Mouse (Mus musculus) kidney, postnatal 0 days (tissue): ENCODE results near the gene Ppfibp1. TPM values are rescaled to one million over a fixed set of nuclear protein-coding genes. Genes with fewer than 3 reads are reported as not detected.

Experiments
- ATAC-seq: fragments of 200-750 bp; cut with Nextera tagmentation; replicated peaks from 2 replicates; pipeline ENCODE4 v1.8.0; 2017; ENCODE audit warnings: low read depth, moderate number of reproducible peaks, moderate TSS enrichment, moderate library complexity; ENCODE audit not compliant: low FRiP score
- DNase-seq: peaks from one replicate; pipeline ENCODE4 v3.0.0-alpha.2; 2016; ENCODE audit warnings: low spot score
- H3K27ac ChIP-seq: fragments of 300-500 bp; sonication (generic); 2 replicates; pipeline ENCODE4 v1.5.1; 2014; ENCODE audit warnings: mild to moderate bottlenecking
- H3K27me3 ChIP-seq: fragments of 300-500 bp; sonication (generic); 2 replicates; pipeline ENCODE4 v1.6.1; 2014; ENCODE audit warnings: low read length, mixed read lengths; ENCODE audit not compliant: insufficient read depth
- H3K36me3 ChIP-seq: fragments of 300-500 bp; sonication (generic); 2 replicates; pipeline ENCODE4 v1.6.1; 2014; ENCODE audit warnings: low read length, mixed read lengths; ENCODE audit not compliant: insufficient read depth
- H3K4me1 ChIP-seq: fragments of 300-500 bp; sonication (generic); replicated peaks from 2 replicates; pipeline ENCODE4 v1.6.1; 2014; ENCODE audit warnings: antibody characterized with exemption, low read length, mixed read lengths; ENCODE audit not compliant: insufficient read depth
- H3K4me2 ChIP-seq: fragments of 300-500 bp; sonication (generic); 2 replicates; pipeline ENCODE4 v1.6.1; 2014; ENCODE audit warnings: mild to moderate bottlenecking, low read length, moderate library complexity, mixed read lengths
- H3K4me3 ChIP-seq: fragments of 300-500 bp; sonication (generic); replicated peaks from 2 replicates; pipeline ENCODE4 v1.5.1; 2014; ENCODE audit warnings: low read depth, low read length
- H3K9ac ChIP-seq: fragments of 300-500 bp; sonication (generic); 2 replicates; pipeline ENCODE4 v1.6.1; 2014; ENCODE audit warnings: low read depth, low read length
- H3K9me3 ChIP-seq: fragments of 300-500 bp; sonication (generic); replicated peaks from 2 replicates; pipeline ENCODE4 v1.6.1; 2016; ENCODE audit warnings: low read length, inconsistent platforms, mixed read lengths
- CTCF ChIP-seq: IDR thresholded peaks from 2 replicates; pipeline ENCODE4 v1.5.1; 2016; ENCODE audit warnings: antibody characterized with exemption, low read depth, mild to moderate bottlenecking, moderate library complexity
- WGBS: fragments of 180-500 bp; shearing (Covaris S2); extraction: QIAGEN DNeasy Blood & Tissue Kit; methylation state at CpG from one replicate; pipeline ENCODE4 v1.1.7; 2014; 5-methylcytosine and 5-hydroxymethylcytosine counted together
- polyA plus RNA-seq: library from polyadenylated mRNA; unstranded; fragments of >200 nt; fragmentation: Nextera tagmentation; extraction: Ambion mirVana; gene quantifications from 2 replicates; pipeline ENCODE4 v1.2.1, GENCODE M21; 2015

Gene Ppfibp1
- polyA plus RNA-seq, 1 experiment from 2014 or later: 55.9 TPM

DNA sequence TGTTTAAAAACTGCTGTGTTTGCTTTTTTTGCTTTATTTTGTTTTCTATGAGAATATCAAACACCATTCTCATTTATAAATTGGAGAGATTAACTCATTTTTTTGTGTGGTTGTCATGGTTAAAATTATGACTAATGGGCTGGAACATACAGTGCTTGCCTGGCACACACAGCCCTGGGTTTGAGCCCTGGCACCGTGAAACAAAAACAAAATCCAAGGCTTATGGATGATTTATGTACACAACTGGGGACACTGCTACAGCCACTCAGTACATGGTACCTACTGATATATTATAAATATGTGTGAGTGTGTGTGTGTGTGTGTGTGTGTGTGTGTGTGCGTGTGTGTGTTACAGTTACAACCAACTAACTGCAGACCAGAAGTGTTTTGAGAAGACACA lies 85.1 kb downstream of the Ppfibp1 start:
- no peaks in the 10 kb centered on the region for H3K4me1 ChIP-seq
- ATAC-seq: no peak

GRCm38 (mm10) chr6:146973830-146974229 lies 85.5 kb downstream of the Ppfibp1 start:
- TF ChIP-seq CTCF: no peak
- peaks cover 9% of the 10 kb centered on the region; the same call in 1 of the 2 replicates for H3K36me3 ChIP-seq
- H3K27ac ChIP-seq: no peak overlapping the region
- no peaks in the 10 kb centered on the region for H3K27me3 ChIP-seq
- H3K9me3 ChIP-seq: no peaks in the 10 kb centered on the region
- DNase-seq (no peak), ATAC-seq (no peak)
- no peak overlapping the region for H3K4me3 ChIP-seq
- no peak overlapping the region for H3K4me2 ChIP-seq
- no peak overlapping the region for H3K9ac ChIP-seq
- H3K4me1 ChIP-seq: no peaks in the 10 kb centered on the region

More for the DNA sequence above, 85.1 kb downstream of the Ppfibp1 start:
- no peak overlapping the region for H3K27ac ChIP-seq
- no peak for TF ChIP-seq CTCF
- DNase-seq: no peak
- peaks cover 9% of the 10 kb centered on the region; the same call in 1 of the 2 replicates for H3K36me3 ChIP-seq
- no peaks in the 10 kb centered on the region for H3K27me3 ChIP-seq
- no peaks in the 10 kb centered on the region for H3K9me3 ChIP-seq
- H3K9ac ChIP-seq: no peak overlapping the region
- no peak overlapping the region for H3K4me3 ChIP-seq
- no peak overlapping the region for H3K4me2 ChIP-seq
- WGBS: 58% methylated on average over 2 of the region's 2 CpGs

- no peak for ATAC-seq
- no peaks in the 10 kb centered on the region for H3K27me3 ChIP-seq
- H3K27ac ChIP-seq: no peak overlapping the region
- H3K36me3 ChIP-seq: peaks cover 14% of the 10 kb centered on the region; the same call in 1 of the 2 replicates
- TF ChIP-seq CTCF: no peak
- H3K9me3 ChIP-seq: no peaks in the 10 kb centered on the region
- 0 out of 2 replicates have a peak, but pooled peaks cover 11% of the 10 kb centered on the region for H3K4me1 ChIP-seq
- 88% methylated on average over 8 of the region's 8 CpGs for WGBS
- H3K4me2 ChIP-seq: no peak overlapping the region
- H3K9ac ChIP-seq: no peak overlapping the region
- no peak overlapping the region for H3K4me3 ChIP-seq
- DNase-seq: no peak
Measured at GRCm38 (mm10) chr6:146976446-146976845, 88.2 kb downstream of the Ppfibp1 start.

DNA sequence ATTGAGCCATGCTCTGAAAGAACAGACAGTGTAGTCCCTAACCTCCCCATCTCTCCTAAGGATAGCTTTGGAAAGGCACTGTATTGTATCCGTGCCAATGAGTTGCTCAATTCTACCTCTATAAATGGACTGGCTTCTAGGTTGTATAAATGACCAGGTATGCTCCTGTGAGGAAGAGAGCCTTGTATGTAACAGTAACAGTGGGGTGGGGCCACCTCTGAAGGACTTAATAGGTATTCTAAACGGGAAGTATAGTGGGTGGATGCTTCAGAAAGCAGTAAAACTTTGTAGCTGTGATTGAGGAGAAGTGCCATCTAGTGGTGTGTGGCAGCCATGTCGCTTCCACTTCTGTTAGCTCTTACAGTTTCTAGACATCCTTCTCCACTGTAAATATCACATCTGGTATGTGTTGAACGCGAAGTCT lies 90.4 kb downstream of the Ppfibp1 start:
- H3K36me3 ChIP-seq: peaks cover 15% of the 10 kb centered on the region; the same call in 1 of the 2 replicates
- H3K4me3 ChIP-seq: no peak overlapping the region
- peak; percentile 71 for TF ChIP-seq CTCF
- H3K9ac ChIP-seq: no peak overlapping the region
- peak; percentile 19; the same call in 1 of the 2 replicates for ATAC-seq
- 0 out of 2 replicates have a peak, but pooled peaks cover 11% of the 10 kb centered on the region for H3K4me1 ChIP-seq
- H3K9me3 ChIP-seq: no peaks in the 10 kb centered on the region
- H3K27ac ChIP-seq: peak overlapping the region; percentile 82; the same call in 1 of the 2 replicates
- no peaks in the 10 kb centered on the region for H3K27me3 ChIP-seq
- peak; percentile 66 for DNase-seq
- WGBS: 51% methylated on average over 5 of the region's 5 CpGs
- H3K4me2 ChIP-seq: no peak overlapping the region

- H3K36me3 ChIP-seq: peaks cover 15% of the 10 kb centered on the region; the same call in 1 of the 2 replicates
- H3K4me1 ChIP-seq: 0 out of 2 replicates have a peak, but pooled peaks cover 11% of the 10 kb centered on the region
- peak overlapping the region; percentile 82 for H3K27ac ChIP-seq
- no peaks in the 10 kb centered on the region for H3K9me3 ChIP-seq
- H3K9ac ChIP-seq: no peak overlapping the region; the same call in 1 of the 2 replicates
- DNase-seq: peak; percentile 52
- H3K27me3 ChIP-seq: no peaks in the 10 kb centered on the region
- no peak for TF ChIP-seq CTCF
- 0 out of 2 replicates have a peak overlapping the region, but pooled peaks have one; percentile 25 for H3K4me2 ChIP-seq
- peak; percentile 70 for ATAC-seq
- no peak overlapping the region for H3K4me3 ChIP-seq
- 65% methylated on average over 1 of the region's 1 CpGs for WGBS
Measured at GRCm38 (mm10) chr6:146979115-146979744, 90.9 kb downstream of the Ppfibp1 start.

GRCm38 (mm10) chr6:146979953-146980352 lies 91.7 kb downstream of the Ppfibp1 start:
- H3K9ac ChIP-seq: no peak overlapping the region; the same call in 1 of the 2 replicates
- H3K36me3 ChIP-seq: peaks cover 15% of the 10 kb centered on the region; the same call in 1 of the 2 replicates
- no peaks in the 10 kb centered on the region for H3K27me3 ChIP-seq
- peak overlapping the region; percentile 82 for H3K27ac ChIP-seq
- H3K9me3 ChIP-seq: no peaks in the 10 kb centered on the region
- no peak for TF ChIP-seq CTCF
- H3K4me2 ChIP-seq: peak overlapping the region; percentile 25; the same call in 1 of the 2 replicates
- peak; percentile 47; the same call in 1 of the 2 replicates for ATAC-seq
- DNase-seq: peak; percentile 25
- no peak overlapping the region for H3K4me3 ChIP-seq
- 0 out of 2 replicates have a peak, but pooled peaks cover 11% of the 10 kb centered on the region for H3K4me1 ChIP-seq
- WGBS: 32% methylated on average over 3 of the region's 3 CpGs
